Mouse (Mus musculus): ENCODE measurements around the gene Pamr1. TPM values are rescaled to one million over a fixed set of nuclear protein-coding genes. Genes with fewer than 3 reads are reported as not detected.
A peak's percentile ranks its signal among the peaks of the same experiment; 100 is the strongest.

The Pamr1 gene
- 10 to 100 TPM in 1 of 2 experiments, 1 to 10 TPM in 1; 6.3 to 12.2 TPM for total RNA-seq (2021)
- long read RNA-seq, experiment 1, transcript Pamr1-201 (11 exons, 2,864 nt) = major isoform, 14 of 17 reads
- long read RNA-seq, experiment 1, partial matches to known transcripts = 2 of 17 reads
- long read RNA-seq, experiment 1, other reads (novel, unspliced or antisense) = 1 of 17 reads
- long read RNA-seq, experiment 2, transcript Pamr1-201 (11 exons, 2,864 nt) = major isoform, 50 of 60 reads
- long read RNA-seq, experiment 2, partial matches to known transcripts = 3 of 60 reads
- long read RNA-seq, experiment 2, other reads (novel, unspliced or antisense) = 7 of 60 reads

- DNase-seq (ENCODE audit: low spot score) = peak; percentile 31
Measured at GRCm38 (mm10) chr2:102549611-102550266, at the start of gene Pamr1. Gene Pamr1, plus strand, starts transcription at chr2:102550012.

- DNase-seq (ENCODE audit: low spot score) = peak; percentile 8
Measured at GRCm38 (mm10) chr2:102507633-102508032, 42.2 kb upstream of the Pamr1 start.

GRCm38 (mm10) chr2:102508154-102508553 lies 41.7 kb upstream of the Pamr1 start:
- no peak for DNase-seq (ENCODE audit: low spot score)

- DNase-seq (ENCODE audit: low spot score) = no peak
Measured at GRCm38 (mm10) chr2:102519956-102520355, 29.9 kb upstream of the Pamr1 start.

- DNase-seq (ENCODE audit: low spot score) = no peak
Measured at GRCm38 (mm10) chr2:102527563-102527962, 22.2 kb upstream of the Pamr1 start.

- DNase-seq (ENCODE audit: low spot score) = no peak
Measured at GRCm38 (mm10) chr2:102533437-102533836, 16.4 kb upstream of the Pamr1 start.

DNA sequence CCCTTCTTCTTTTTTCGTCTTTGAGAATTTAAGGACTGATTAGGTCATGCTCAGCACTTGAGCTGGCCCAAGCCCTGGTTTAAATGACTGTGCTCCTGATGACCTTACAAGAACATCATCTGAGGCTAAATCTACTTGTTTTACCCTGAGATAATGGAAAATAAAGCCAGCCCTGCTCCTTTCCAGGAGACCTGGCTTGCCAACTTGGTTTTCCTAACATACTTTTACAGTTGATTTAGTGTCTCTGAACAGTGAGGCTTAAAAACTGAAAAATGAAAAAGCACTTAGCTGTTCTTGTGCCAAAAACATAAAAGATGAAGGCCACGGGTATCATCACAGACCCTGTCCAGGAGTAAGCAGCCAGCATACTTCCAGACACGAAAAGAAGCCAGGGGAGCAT lies 13.0 kb upstream of the Pamr1 start:
- DNase-seq (ENCODE audit: low spot score) = no peak

DNA sequence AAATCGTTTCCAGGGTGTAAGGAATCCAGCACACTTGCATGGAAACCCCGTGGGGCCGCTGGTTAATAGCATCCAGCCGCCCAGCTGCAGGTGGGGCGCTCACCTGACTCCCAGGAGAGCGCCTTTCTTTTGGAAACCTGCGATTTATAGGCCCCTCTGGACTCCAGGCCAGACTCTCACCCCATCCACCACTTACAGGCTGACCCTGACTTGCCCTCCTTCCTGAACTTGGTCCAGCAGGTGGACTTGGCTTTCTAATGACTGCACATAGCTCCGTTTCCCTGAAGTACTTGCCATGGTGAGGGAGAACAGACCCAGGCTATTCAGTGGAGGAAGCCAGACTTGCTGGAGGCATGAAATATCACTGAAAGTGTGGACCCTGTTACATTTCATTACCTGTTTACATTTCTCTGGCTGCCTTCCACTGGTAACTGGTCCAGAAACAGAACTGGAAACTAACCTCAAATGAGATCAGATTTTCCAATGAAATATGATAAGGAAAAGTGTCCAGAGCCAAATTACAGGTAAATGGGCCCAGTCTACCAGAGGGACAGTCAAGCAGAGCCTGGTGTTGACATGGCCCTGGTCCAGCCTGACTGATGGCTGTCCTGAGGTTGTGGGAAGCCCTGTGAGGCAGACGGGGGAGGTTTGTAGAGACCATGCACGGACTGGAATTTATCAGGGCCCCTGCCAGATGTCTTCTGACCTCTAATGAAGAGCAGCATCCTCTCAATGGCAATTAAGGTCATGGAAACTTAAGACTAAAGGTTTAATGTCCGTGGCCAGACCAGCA lies 9.2 kb upstream of the Pamr1 start:
- DNase-seq (ENCODE audit: low spot score) = no peak

GRCm38 (mm10) chr2:102541404-102542125 lies 8.2 kb upstream of the Pamr1 start:
- peak; percentile 45 for DNase-seq (ENCODE audit: low spot score)

GRCm38 (mm10) chr2:102543961-102544719 lies 5.7 kb upstream of the Pamr1 start:
- peak; percentile 43 for DNase-seq (ENCODE audit: low spot score)

GRCm38 (mm10) chr2:102550910-102551582 lies 1.2 kb downstream of the Pamr1 start:
- no peak for DNase-seq (ENCODE audit: low spot score)

DNA sequence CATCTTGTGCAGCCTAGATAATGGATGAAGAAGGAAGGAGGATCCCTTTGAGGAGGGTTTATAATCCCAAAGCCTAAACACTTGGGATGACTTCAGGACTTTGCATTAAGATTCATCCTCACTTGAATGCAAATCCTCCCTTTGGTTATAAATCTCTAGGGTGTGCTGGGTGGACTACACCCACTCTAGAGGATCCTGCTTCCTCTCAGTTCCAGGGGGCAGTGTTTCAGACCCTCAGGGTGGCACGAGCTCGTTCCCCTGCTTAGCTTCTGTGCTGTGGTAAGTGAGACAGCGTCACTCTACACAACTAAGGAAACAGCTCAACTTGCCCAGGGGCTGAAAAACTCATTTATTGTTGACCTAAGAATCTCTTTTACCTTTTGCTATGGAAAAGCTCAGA lies 1.8 kb downstream of the Pamr1 start:
- no peak for DNase-seq (ENCODE audit: low spot score)

- peak; percentile 59 for DNase-seq (ENCODE audit: low spot score)
Measured at GRCm38 (mm10) chr2:102552095-102552537, 2.3 kb downstream of the Pamr1 start.

DNA sequence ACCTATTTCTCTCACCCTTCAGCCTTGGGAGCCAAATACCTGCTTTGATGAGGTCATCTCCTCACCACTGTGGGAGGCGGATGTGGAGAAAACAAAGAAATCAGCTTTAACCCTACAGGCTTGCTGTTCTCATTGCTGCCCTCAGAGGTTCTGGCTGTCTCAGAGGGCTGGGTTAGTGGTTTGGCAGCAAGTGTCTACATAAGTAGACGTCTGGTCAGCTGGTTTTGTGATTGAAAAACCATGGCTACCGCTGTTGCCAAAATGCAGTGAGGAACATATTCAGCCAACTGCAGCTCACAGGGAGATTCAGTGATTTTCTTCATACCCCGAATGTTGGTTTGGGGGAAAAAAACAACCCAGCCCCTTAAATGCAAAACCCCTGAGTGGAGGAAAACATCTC lies 7.3 kb downstream of the Pamr1 start:
- no peak for DNase-seq (ENCODE audit: low spot score)

DNA sequence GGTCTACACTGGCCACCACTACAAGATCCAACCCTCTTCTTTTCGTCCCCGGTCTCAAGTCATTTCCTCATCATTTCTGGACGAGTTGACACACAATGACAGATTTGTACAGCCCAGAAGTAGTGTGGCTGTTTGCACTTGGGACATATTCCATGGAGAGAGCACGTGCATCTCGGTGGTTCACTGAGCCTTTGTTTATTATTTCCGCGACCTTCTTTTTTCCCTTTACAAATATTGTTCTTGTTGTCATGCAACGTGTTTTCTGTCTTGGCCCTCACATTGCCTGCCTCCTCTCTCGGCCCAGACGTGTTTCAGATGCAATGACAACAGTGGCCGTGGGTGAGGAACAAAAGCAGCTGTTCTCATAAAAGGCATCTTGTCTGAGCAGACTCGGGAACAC lies 9.2 kb downstream of the Pamr1 start:
- no peak for DNase-seq (ENCODE audit: low spot score)

DNA sequence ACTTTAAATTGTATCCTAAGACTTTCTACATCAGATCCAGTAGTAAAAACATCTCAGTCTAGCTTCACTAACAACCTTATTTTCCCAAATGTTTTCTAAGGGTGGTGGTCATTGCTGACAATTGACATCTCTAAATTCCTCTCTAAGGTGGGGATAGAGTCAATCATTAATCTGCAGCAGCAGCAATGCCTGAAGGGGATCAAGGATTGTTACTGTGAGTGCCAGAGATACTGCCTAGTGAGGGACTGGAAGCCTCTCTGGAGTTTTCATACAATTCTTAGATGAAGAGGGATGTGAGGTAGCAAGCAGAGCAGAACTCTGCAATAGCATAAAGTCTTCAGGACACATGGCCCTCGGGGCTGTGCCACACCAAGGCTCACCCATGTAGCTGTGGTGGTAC lies 14.0 kb downstream of the Pamr1 start:
- no peak for DNase-seq (ENCODE audit: low spot score)

DNA sequence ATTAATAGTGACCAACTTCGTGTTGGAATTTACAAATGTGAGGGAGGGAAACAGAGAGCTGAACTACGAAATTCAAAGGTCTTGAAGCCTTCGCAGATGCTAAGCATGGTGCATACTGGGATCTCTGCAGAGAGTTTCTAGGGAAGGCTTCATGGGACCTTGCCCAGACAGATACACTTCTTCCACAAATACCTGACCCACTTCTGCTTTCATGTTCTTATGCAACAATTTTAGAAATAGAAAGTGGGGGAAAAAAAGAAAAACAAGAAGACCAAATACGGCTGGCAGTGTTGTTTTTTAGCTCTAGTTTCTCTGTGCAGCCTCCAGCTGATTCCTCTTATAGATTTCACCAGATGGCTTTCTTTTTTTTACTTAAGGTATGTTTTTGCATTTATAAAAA lies 29.4 kb downstream of the Pamr1 start:
- DNase-seq (ENCODE audit: low spot score) = peak; percentile 14

- peak; percentile 20 for DNase-seq (ENCODE audit: low spot score)
Measured at GRCm38 (mm10) chr2:102589977-102590376, 40.2 kb downstream of the Pamr1 start.

DNA sequence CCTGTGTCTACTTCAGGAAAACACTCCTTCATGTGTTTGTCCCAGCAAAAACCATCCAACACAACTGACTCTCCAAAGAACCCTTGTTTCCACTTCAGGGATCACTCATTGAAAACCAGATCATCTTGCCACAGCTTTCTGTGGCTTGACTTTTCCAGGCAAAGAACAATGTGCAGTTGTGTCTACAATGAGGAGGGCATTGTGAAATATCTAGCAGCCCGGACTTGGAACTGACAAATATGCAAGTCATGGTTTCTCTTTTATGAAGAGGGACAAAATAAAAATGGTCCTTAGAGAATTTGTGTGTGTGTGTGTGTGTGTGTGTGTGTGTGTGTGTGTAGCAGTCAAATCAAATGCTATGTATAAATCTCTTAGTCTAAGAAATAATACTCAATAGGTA lies 44.7 kb downstream of the Pamr1 start:
- DNase-seq (ENCODE audit: low spot score) = no peak

- DNase-seq (ENCODE audit: low spot score) = no peak
Measured at GRCm38 (mm10) chr2:102595395-102596130, 45.8 kb downstream of the Pamr1 start.
